ENCODE assay signal across 8 mouse cellular contexts in genomic region chr17:33977861-33978557, GRCm38 (mm10). TPM values are rescaled to one million over a fixed set of nuclear protein-coding genes. Genes with fewer than 3 reads are reported as not detected.
A peak's percentile ranks its signal among the peaks of the same experiment; 100 is the strongest.
DNase-seq lines count a peak whose midpoint lies in the region; ATAC-seq lines count a peak whose summit lies in the region.

No protein-coding gene starts in this region.

- WGBS in forebrain, embryonic 13.5 days: 2% methylated on average over 57 of the region's 57 CpGs
- WGBS in liver, embryonic 15.5 days (ENCODE audit: insufficient replicate concordance): 3% methylated on average over 57 of the region's 57 CpGs

- no peak for ATAC-seq in erythroblast, adult 5-6 weeks (replicated peaks; ENCODE audit: low FRiP score, poor library complexity, severe bottlenecking)
- ATAC-seq in forebrain, embryonic 13.5 days: no peak
- no peak for ATAC-seq in liver, embryonic 15.5 days (ENCODE audit: insufficient read depth)

- intact Hi-C loops in left cerebral cortex, postnatal 4 days (cut with DNase I): no loop called here

- peaks cover 11% of the 10 kb centered on the region for H3K4me1 ChIP-seq in erythroblast, embryonic 14.5 days (ENCODE audit: control insufficient read depth)
- peaks cover 24% of the 10 kb centered on the region for H3K4me1 ChIP-seq in forebrain, embryonic 13.5 days
- H3K4me1 ChIP-seq in liver, embryonic 15.5 days (replicated peaks): peaks cover 48% of the 10 kb centered on the region

- H3K4me2 ChIP-seq in forebrain, embryonic 13.5 days: peak overlapping the region; percentile 58
- H3K4me2 ChIP-seq in liver, embryonic 15.5 days: peak overlapping the region; percentile 88

- peaks cover 40% of the 10 kb centered on the region for H3K27me3 ChIP-seq in erythroblast, embryonic 14.5 days (ENCODE audit: control insufficient read depth)
- peaks cover 61% of the 10 kb centered on the region for H3K27me3 ChIP-seq in forebrain, embryonic 13.5 days
- H3K27me3 ChIP-seq in liver, embryonic 15.5 days: peaks cover 39% of the 10 kb centered on the region

- peak; percentile 31 for DNase-seq in A20 (ENCODE audit: low read depth, low spot score)
- DNase-seq in urinary bladder, postnatal 14 days (ENCODE audit: low spot score): no peak
- no peak for DNase-seq in left cerebral cortex, adult 9 months (ENCODE audit: low spot score in 2 of 2)
- DNase-seq in left cerebral cortex, postnatal 4 days: no peak

- H3K36me3 ChIP-seq in erythroblast, embryonic 14.5 days (ENCODE audit: control insufficient read depth): no peaks in the 10 kb centered on the region
- H3K36me3 ChIP-seq in forebrain, embryonic 13.5 days (ENCODE audit: poor library complexity, severe bottlenecking): no peaks in the 10 kb centered on the region
- H3K36me3 ChIP-seq in liver, embryonic 15.5 days (replicated peaks): no peaks in the 10 kb centered on the region

- peak overlapping the region; percentile 45 for H3K9ac ChIP-seq in forebrain, embryonic 13.5 days
- H3K9ac ChIP-seq in liver, embryonic 15.5 days: peak overlapping the region; percentile 40

- peaks cover 2% of the 10 kb centered on the region; the same call in 1 of the 2 replicates for H3K9me3 ChIP-seq in erythroblast, embryonic 14.5 days (ENCODE audit: control insufficient read depth, low read length)
- H3K9me3 ChIP-seq in forebrain, embryonic 13.5 days (replicated peaks): no peaks in the 10 kb centered on the region
- H3K9me3 ChIP-seq in liver, embryonic 15.5 days (replicated peaks): no peaks in the 10 kb centered on the region

- H3K4me3 ChIP-seq in erythroblast, embryonic 14.5 days (replicated peaks): peak overlapping the region; percentile 57
- H3K4me3 ChIP-seq in forebrain, embryonic 13.5 days: peak overlapping the region; percentile 31
- peak overlapping the region; percentile 60 for H3K4me3 ChIP-seq in liver, embryonic 15.5 days (replicated peaks)

- no peak overlapping the region for H3K27ac ChIP-seq in forebrain, embryonic 13.5 days
- peak overlapping the region; percentile 68 for H3K27ac ChIP-seq in liver, embryonic 15.5 days (replicated peaks)

RNA-seq across cellular contexts. Expression of gene H2-K1, which starts 22.1 kb away (rescaled TPM):
- polyA plus RNA-seq in erythroblast, embryonic 14.5 days (2012): 0.91 and 0.94 TPM in 2 replicates
- total RNA-seq in erythroblast, adult 5-6 weeks (2015; ENCODE audit: low replicate concordance): 177 and 273 TPM in 2 replicates
- 97.6 and 121 TPM in 2 replicates for total RNA-seq in erythroblast, adult 5-6 weeks (2017; ENCODE audit: low replicate concordance)
- 12.9 and 24.0 TPM in 2 replicates for polyA plus RNA-seq in forebrain, embryonic 13.5 days (2015; fragmentation: Nextera tagmentation; extraction: Ambion mirVana)
- 123 and 165 TPM in 2 replicates for polyA plus RNA-seq in liver, embryonic 15.5 days (2015; fragmentation: Nextera tagmentation; extraction: Ambion mirVana)
- 10 to 100 TPM in 1 of 2 experiments, 1 to 10 TPM in 1; 8.2 to 13.8 TPM for total RNA-seq in left cerebral cortex, postnatal 4 days (2021)

RNA-seq across cellular contexts. Expression of gene Rps18, which starts 22.2 kb away (rescaled TPM):
- polyA plus RNA-seq in erythroblast, embryonic 14.5 days (2012): 11.8 and 13.8 TPM in 2 replicates
- 758 and 917 TPM in 2 replicates for total RNA-seq in erythroblast, adult 5-6 weeks (2015; ENCODE audit: low replicate concordance)
- 207 and 301 TPM in 2 replicates for total RNA-seq in erythroblast, adult 5-6 weeks (2017; ENCODE audit: low replicate concordance)
- polyA plus RNA-seq in forebrain, embryonic 13.5 days (2015; fragmentation: Nextera tagmentation; extraction: Ambion mirVana): 1,165 and 1,184 TPM in 2 replicates
- 939 and 1,010 TPM in 2 replicates for polyA plus RNA-seq in liver, embryonic 15.5 days (2015; fragmentation: Nextera tagmentation; extraction: Ambion mirVana)
- 100 to 1,000 TPM; 557 to 591 TPM for total RNA-seq in left cerebral cortex, postnatal 4 days (2021)

RNA-seq across cellular contexts. Expression of gene Vps52, which starts 22.4 kb away (rescaled TPM):
- polyA plus RNA-seq in erythroblast, embryonic 14.5 days (2012): 10.1 and 11.6 TPM in 2 replicates
- total RNA-seq in erythroblast, adult 5-6 weeks (2015; ENCODE audit: low replicate concordance): 8.2 and 11.3 TPM in 2 replicates
- 13.0 and 17.0 TPM in 2 replicates for total RNA-seq in erythroblast, adult 5-6 weeks (2017; ENCODE audit: low replicate concordance)
- 58.6 and 61.4 TPM in 2 replicates for polyA plus RNA-seq in forebrain, embryonic 13.5 days (2015; fragmentation: Nextera tagmentation; extraction: Ambion mirVana)
- polyA plus RNA-seq in liver, embryonic 15.5 days (2015; fragmentation: Nextera tagmentation; extraction: Ambion mirVana): 23.3 and 24.6 TPM in 2 replicates
- total RNA-seq in left cerebral cortex, postnatal 4 days (2021): 10 to 100 TPM; 72.2 to 72.6 TPM

RNA-seq across cellular contexts. Expression of gene B3galt4, which starts 26.7 kb away (rescaled TPM):
- 0.21 and 0.45 TPM in 2 replicates for polyA plus RNA-seq in erythroblast, embryonic 14.5 days (2012)
- total RNA-seq in erythroblast, adult 5-6 weeks (2015; ENCODE audit: low replicate concordance): not detected in 2 replicates
- total RNA-seq in erythroblast, adult 5-6 weeks (2017; ENCODE audit: low replicate concordance): 0.70 and 0.94 TPM in 2 replicates
- 7.3 and 9.4 TPM in 2 replicates for polyA plus RNA-seq in forebrain, embryonic 13.5 days (2015; fragmentation: Nextera tagmentation; extraction: Ambion mirVana)
- 2.4 and 2.5 TPM in 2 replicates for polyA plus RNA-seq in liver, embryonic 15.5 days (2015; fragmentation: Nextera tagmentation; extraction: Ambion mirVana)
- total RNA-seq in left cerebral cortex, postnatal 4 days (2021): 1 to 10 TPM; 6.6 to 6.8 TPM

RNA-seq across cellular contexts. Expression of gene Wdr46, which starts 37.5 kb away (rescaled TPM):
- 6.0 and 6.7 TPM in 2 replicates for polyA plus RNA-seq in erythroblast, embryonic 14.5 days (2012)
- 4.0 and 15.9 TPM in 2 replicates for total RNA-seq in erythroblast, adult 5-6 weeks (2015; ENCODE audit: low replicate concordance)
- total RNA-seq in erythroblast, adult 5-6 weeks (2017; ENCODE audit: low replicate concordance): 7.5 and 8.5 TPM in 2 replicates
- polyA plus RNA-seq in forebrain, embryonic 13.5 days (2015; fragmentation: Nextera tagmentation; extraction: Ambion mirVana): 28.4 and 29.4 TPM in 2 replicates
- 18.4 and 19.3 TPM in 2 replicates for polyA plus RNA-seq in liver, embryonic 15.5 days (2015; fragmentation: Nextera tagmentation; extraction: Ambion mirVana)
- 10 to 100 TPM; 30.1 to 36.6 TPM for total RNA-seq in left cerebral cortex, postnatal 4 days (2021)

Comparison
In these comparisons a context has a peak if more than half of its experiments do, and no peak if none do; other contexts are left out.
1. RNA of gene Rps18, which starts 22.2 kb away (polyA plus RNA-seq): 1,165 to 1,184 TPM in forebrain, embryonic 13.5 days and 939 to 1,010 TPM in liver, embryonic 15.5 days; 11.8 to 13.8 TPM in erythroblast, embryonic 14.5 days; every median in the first group is over 10 times any median in the second.
2. Peak in every context shown above with its lines, with median percentiles within 50 percentile points of each other: H3K4me3 ChIP-seq.